Mouse (Mus musculus): ENCODE data around the gene Carmil2. TPM values are rescaled to one million over a fixed set of nuclear protein-coding genes. Genes with fewer than 3 reads are reported as not detected.

The Carmil2 gene
- polyA plus RNA-seq, 1 experiment from 2014 or later, result 0.51 TPM

GRCm38 (mm10) chr8:105687512-105687911, 1.4 kb downstream of the Carmil2 start:
- peaks cover 16% of the 10 kb centered on the region for H3K4me1 ChIP-seq
- H3K36me3 ChIP-seq, result peaks cover 21% of the 10 kb centered on the region
- WGBS, result 72% methylated on average over 8 of the region's 8 CpGs
- H3K27me3 ChIP-seq (ENCODE audit: low read depth, poor library complexity, severe bottlenecking), result peaks cover 10% of the 10 kb centered on the region; the same call in 1 of the 2 replicates
- no peaks in the 10 kb centered on the region for H3K9me3 ChIP-seq (replicated peaks)
- no peak overlapping the region for H3K27ac ChIP-seq
- no peak for DNase-seq (ENCODE audit: low spot score)
- no peak overlapping the region for H3K4me3 ChIP-seq

GRCm38 (mm10) chr8:105688242-105688752, 2.2 kb downstream of the Carmil2 start:
- no peaks in the 10 kb centered on the region for H3K9me3 ChIP-seq (replicated peaks)
- 76% methylated on average over 14 of the region's 14 CpGs for WGBS
- no peak for DNase-seq (ENCODE audit: low spot score)
- no peak overlapping the region for H3K27ac ChIP-seq
- H3K4me3 ChIP-seq, result no peak overlapping the region
- H3K36me3 ChIP-seq, result peaks cover 13% of the 10 kb centered on the region
- H3K4me1 ChIP-seq, result peaks cover 16% of the 10 kb centered on the region
- peaks cover 10% of the 10 kb centered on the region; the same call in 1 of the 2 replicates for H3K27me3 ChIP-seq (ENCODE audit: low read depth, poor library complexity, severe bottlenecking)

GRCm38 (mm10) chr8:105689256-105689982, 3.3 kb downstream of the Carmil2 start:
- DNase-seq (ENCODE audit: low spot score), result no peak
- 65% methylated on average over 35 of the region's 35 CpGs for WGBS
- Histone ChIP-seq H3K27ac (no peak overlapping the region), H3K4me3 (no peak overlapping the region), H3K27me3 (ENCODE audit: low read depth, poor library complexity, severe bottlenecking) (peaks cover 19% of the 10 kb centered on the region), H3K9me3 (replicated peaks) (no peaks in the 10 kb centered on the region), H3K36me3 (peaks cover 2% of the 10 kb centered on the region; the same call in 1 of the 2 replicates), H3K4me1 (peaks cover 26% of the 10 kb centered on the region)

- Histone ChIP-seq H3K36me3 (no peaks in the 10 kb centered on the region), H3K4me3 (no peak overlapping the region), H3K9me3 (replicated peaks) (no peaks in the 10 kb centered on the region), H3K27me3 (ENCODE audit: low read depth, poor library complexity, severe bottlenecking) (peaks cover 25% of the 10 kb centered on the region), H3K4me1 (peaks cover 26% of the 10 kb centered on the region), H3K27ac (no peak overlapping the region)
- no peak for DNase-seq (ENCODE audit: low spot score)
- WGBS, result 89% methylated on average over 9 of the region's 9 CpGs
These were observed 3.9 kb downstream of the Carmil2 start for GRCm38 (mm10) chr8:105689983-105690360.

- no peak for DNase-seq (ENCODE audit: low spot score)
These were observed 4.9 kb downstream of the Carmil2 start for GRCm38 (mm10) chr8:105690978-105691377.

GRCm38 (mm10) chr8:105692449-105693182, 6.5 kb downstream of the Carmil2 start:
- 94% methylated on average over 11 of the region's 11 CpGs for WGBS
- Histone ChIP-seq H3K27me3 (ENCODE audit: low read depth, poor library complexity, severe bottlenecking) (peaks cover 31% of the 10 kb centered on the region), H3K4me3 (no peak overlapping the region), H3K27ac (no peak overlapping the region), H3K9me3 (replicated peaks) (no peaks in the 10 kb centered on the region), H3K4me1 (peaks cover 12% of the 10 kb centered on the region), H3K36me3 (peaks cover 22% of the 10 kb centered on the region)
- DNase-seq (ENCODE audit: low spot score), result no peak

More at GRCm38 (mm10) chr8:105690978-105691377, 4.9 kb downstream of the Carmil2 start:
- Histone ChIP-seq H3K36me3 (peaks cover 6% of the 10 kb centered on the region), H3K27ac (no peak overlapping the region), H3K9me3 (replicated peaks) (no peaks in the 10 kb centered on the region), H3K4me1 (peaks cover 16% of the 10 kb centered on the region), H3K27me3 (ENCODE audit: low read depth, poor library complexity, severe bottlenecking) (peaks cover 31% of the 10 kb centered on the region), H3K4me3 (no peak overlapping the region)
- WGBS, result 85% methylated on average over 14 of the region's 14 CpGs

GRCm38 (mm10) chr8:105693648-105694047, 7.6 kb downstream of the Carmil2 start:
- DNase-seq (ENCODE audit: low spot score), result peak; percentile 87
- Histone ChIP-seq H3K9me3 (replicated peaks) (no peaks in the 10 kb centered on the region), H3K27ac (peak overlapping the region; percentile 53), H3K27me3 (ENCODE audit: low read depth, poor library complexity, severe bottlenecking) (peaks cover 31% of the 10 kb centered on the region), H3K36me3 (peaks cover 32% of the 10 kb centered on the region), H3K4me3 (peak overlapping the region; percentile 55), H3K4me1 (peaks cover 12% of the 10 kb centered on the region)
- 3% methylated on average over 30 of the region's 30 CpGs for WGBS

- Histone ChIP-seq H3K4me3 (peak overlapping the region; percentile 55), H3K4me1 (peaks cover 12% of the 10 kb centered on the region), H3K9me3 (replicated peaks) (no peaks in the 10 kb centered on the region), H3K36me3 (peaks cover 35% of the 10 kb centered on the region), H3K27ac (peak overlapping the region; percentile 53), H3K27me3 (ENCODE audit: low read depth, poor library complexity, severe bottlenecking) (peaks cover 27% of the 10 kb centered on the region)
- 10% methylated on average over 40 of the region's 40 CpGs for WGBS
- DNase-seq (ENCODE audit: low spot score), result no peak
These were observed 8.2 kb downstream of the Carmil2 start for GRCm38 (mm10) chr8:105694051-105694799.

- H3K9me3 ChIP-seq (replicated peaks), result no peaks in the 10 kb centered on the region
- H3K4me1 ChIP-seq, result peaks cover 20% of the 10 kb centered on the region
- H3K36me3 ChIP-seq, result peaks cover 41% of the 10 kb centered on the region
- DNase-seq (ENCODE audit: low spot score), result no peak
- H3K27me3 ChIP-seq (ENCODE audit: low read depth, poor library complexity, severe bottlenecking), result peaks cover 21% of the 10 kb centered on the region
- no peak overlapping the region for H3K27ac ChIP-seq
- no peak overlapping the region; the same call in 1 of the 2 replicates for H3K4me3 ChIP-seq
- WGBS, result 83% methylated on average over 30 of the region's 30 CpGs
These were observed 9.2 kb downstream of the Carmil2 start for GRCm38 (mm10) chr8:105695080-105695780.

GRCm38 (mm10) chr8:105697196-105697780, 11.2 kb downstream of the Carmil2 start:
- Histone ChIP-seq H3K4me1 (peaks cover 31% of the 10 kb centered on the region), H3K9me3 (replicated peaks) (no peaks in the 10 kb centered on the region), H3K36me3 (peaks cover 44% of the 10 kb centered on the region), H3K4me3 (no peak overlapping the region), H3K27ac (no peak overlapping the region), H3K27me3 (ENCODE audit: low read depth, poor library complexity, severe bottlenecking) (peaks cover 21% of the 10 kb centered on the region)
- no peak for DNase-seq (ENCODE audit: low spot score)
- WGBS, result 90% methylated on average over 17 of the region's 17 CpGs

GRCm38 (mm10) chr8:105698734-105699133, 12.7 kb downstream of the Carmil2 start:
- H3K9me3 ChIP-seq (replicated peaks), result no peaks in the 10 kb centered on the region
- 87% methylated on average over 5 of the region's 5 CpGs for WGBS
- no peak overlapping the region for H3K27ac ChIP-seq
- H3K27me3 ChIP-seq (ENCODE audit: low read depth, poor library complexity, severe bottlenecking), result peaks cover 19% of the 10 kb centered on the region
- DNase-seq (ENCODE audit: low spot score), result no peak
- peaks cover 34% of the 10 kb centered on the region for H3K4me1 ChIP-seq
- peaks cover 58% of the 10 kb centered on the region for H3K36me3 ChIP-seq
- no peak overlapping the region for H3K4me3 ChIP-seq

All from limb, embryonic 10.5 days (tissue).